Mouse (Mus musculus): ENCODE measurements at regions not wholly inside any gene's neighbourhood (a gene's known extent, or its start where the extent isn't known, plus 50 kb on each side); places are given as distances from the start of the nearest gene placed in this dataset.

GRCm38 (mm10) chr3:81367918-81368317, 331.7 kb downstream of the Pdgfc start:
- WGBS, result 94% methylated on average over 2 of the region's 2 CpGs
- no peaks in the 10 kb centered on the region for H3K36me3 ChIP-seq (ENCODE audit: control insufficient read depth, insufficient read depth, low read length)
- DNase-seq (ENCODE audit: low spot score), result no peak
- ATAC-seq (ENCODE audit: insufficient read depth, low FRiP score, low TSS enrichment), result no peak
- H3K27me3 ChIP-seq (ENCODE audit: control insufficient read depth, insufficient read depth, low read length), result no peaks in the 10 kb centered on the region
- no peak overlapping the region for H3K4me3 ChIP-seq (ENCODE audit: low read depth, low read length)
- H3K27ac ChIP-seq (ENCODE audit: low read depth, low read length), result no peak overlapping the region
- H3K4me1 ChIP-seq (ENCODE audit: control insufficient read depth, insufficient read depth, low read length), result no peaks in the 10 kb centered on the region
- H3K4me2 ChIP-seq (ENCODE audit: low read depth), result no peak overlapping the region
- no peak overlapping the region for H3K9ac ChIP-seq (ENCODE audit: low read length)
- no peaks in the 10 kb centered on the region for H3K9me3 ChIP-seq (ENCODE audit: control insufficient read depth, low read length)

DNA sequence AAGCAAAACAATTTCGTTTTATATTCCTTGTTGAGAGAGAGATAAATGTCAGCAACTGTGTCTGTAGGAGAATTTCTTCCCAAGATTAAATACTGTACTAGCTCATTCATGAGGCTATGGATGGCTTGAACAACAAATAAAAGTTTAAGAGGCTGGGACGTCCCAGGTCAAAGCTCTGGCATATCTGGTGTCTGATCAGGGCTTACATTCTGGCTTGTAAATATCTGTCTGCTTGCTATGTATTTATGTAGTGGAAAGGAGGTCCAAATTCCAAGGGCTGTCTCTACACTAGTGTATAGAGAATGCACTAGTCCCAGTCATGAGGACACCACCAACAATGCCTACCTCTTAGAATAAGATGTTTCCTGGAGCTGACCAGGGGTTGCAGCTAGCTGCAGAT, 332.4 kb downstream of the Pdgfc start:
- no peak overlapping the region for H3K9ac ChIP-seq (ENCODE audit: low read length)
- no peak overlapping the region for H3K4me2 ChIP-seq (ENCODE audit: low read depth)
- DNase-seq (ENCODE audit: low spot score) (no peak), ATAC-seq (ENCODE audit: insufficient read depth, low FRiP score, low TSS enrichment) (no peak)
- no peaks in the 10 kb centered on the region for H3K9me3 ChIP-seq (ENCODE audit: control insufficient read depth, low read length)
- H3K4me3 ChIP-seq (ENCODE audit: low read depth, low read length), result no peak overlapping the region
- no peaks in the 10 kb centered on the region for H3K27me3 ChIP-seq (ENCODE audit: control insufficient read depth, insufficient read depth, low read length)
- no peaks in the 10 kb centered on the region for H3K36me3 ChIP-seq (ENCODE audit: control insufficient read depth, insufficient read depth, low read length)
- 80% methylated on average over 2 of the region's 2 CpGs for WGBS
- H3K4me1 ChIP-seq (ENCODE audit: control insufficient read depth, insufficient read depth, low read length), result no peaks in the 10 kb centered on the region
- no peak overlapping the region for H3K27ac ChIP-seq (ENCODE audit: low read depth, low read length)

DNA sequence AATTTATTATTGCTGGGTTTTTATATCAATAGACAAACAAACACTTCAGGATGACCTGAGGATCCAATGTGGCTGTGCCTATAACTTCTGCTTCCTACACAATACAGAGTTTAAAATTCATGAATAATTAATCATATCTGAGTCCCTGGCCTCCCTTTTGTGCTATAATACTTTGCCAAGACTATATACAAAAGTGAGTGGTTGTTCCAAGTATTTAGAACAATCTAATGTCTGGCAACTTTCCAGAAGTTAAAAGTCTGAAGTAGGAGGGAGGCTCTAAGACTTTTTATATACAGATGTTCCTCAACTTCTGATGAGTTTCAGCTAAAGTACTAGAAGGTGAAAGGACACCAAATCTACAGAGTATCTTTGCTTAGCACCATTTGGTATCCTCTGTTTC, 333.5 kb downstream of the Pdgfc start:
- Histone ChIP-seq H3K4me3 (ENCODE audit: low read depth, low read length) (no peak overlapping the region), H3K9ac (ENCODE audit: low read length) (no peak overlapping the region), H3K36me3 (ENCODE audit: control insufficient read depth, insufficient read depth, low read length) (no peaks in the 10 kb centered on the region), H3K27me3 (ENCODE audit: control insufficient read depth, insufficient read depth, low read length) (no peaks in the 10 kb centered on the region), H3K9me3 (ENCODE audit: control insufficient read depth, low read length) (no peaks in the 10 kb centered on the region), H3K4me2 (ENCODE audit: low read depth) (no peak overlapping the region), H3K4me1 (ENCODE audit: control insufficient read depth, insufficient read depth, low read length) (no peaks in the 10 kb centered on the region), H3K27ac (ENCODE audit: low read depth, low read length) (no peak overlapping the region)
- DNase-seq (ENCODE audit: low spot score) (no peak), ATAC-seq (ENCODE audit: insufficient read depth, low FRiP score, low TSS enrichment) (no peak)

DNA sequence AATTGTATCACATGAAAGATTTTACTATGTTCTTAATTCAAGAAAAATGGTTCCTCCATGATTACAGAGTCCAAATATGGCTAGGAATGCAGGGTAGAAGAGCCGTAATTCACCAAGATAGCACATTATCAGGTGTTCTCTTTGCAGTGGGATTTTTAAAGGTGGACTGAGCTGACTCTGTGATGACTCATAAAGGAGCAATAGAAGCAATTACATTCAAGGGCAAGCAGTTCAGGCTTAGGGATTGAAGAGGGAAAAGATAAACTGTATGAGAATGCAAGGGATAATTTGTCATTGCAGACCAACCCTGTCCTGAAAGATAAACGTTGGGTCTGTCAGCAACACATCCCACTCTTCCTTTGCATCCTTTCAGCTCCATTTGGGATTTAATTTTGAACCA, 339.8 kb downstream of the Pdgfc start:
- WGBS, result 67% methylated on average over 2 of the region's 2 CpGs
- no peak for DNase-seq (ENCODE audit: low spot score)

GRCm38 (mm10) chr3:81377466-81377865, 341.2 kb downstream of the Pdgfc start:
- Histone ChIP-seq H3K27me3 (ENCODE audit: control insufficient read depth, insufficient read depth, low read length) (no peaks in the 10 kb centered on the region), H3K36me3 (ENCODE audit: control insufficient read depth, insufficient read depth, low read length) (no peaks in the 10 kb centered on the region), H3K9ac (ENCODE audit: low read length) (no peak overlapping the region), H3K4me3 (ENCODE audit: low read depth, low read length) (no peak overlapping the region), H3K27ac (ENCODE audit: low read depth, low read length) (no peak overlapping the region), H3K4me2 (ENCODE audit: low read depth) (no peak overlapping the region), H3K4me1 (ENCODE audit: control insufficient read depth, insufficient read depth, low read length) (no peaks in the 10 kb centered on the region), H3K9me3 (ENCODE audit: control insufficient read depth, low read length) (no peaks in the 10 kb centered on the region)
- no peak for ATAC-seq (ENCODE audit: insufficient read depth, low FRiP score, low TSS enrichment)
- 40% methylated on average over 3 of the region's 3 CpGs for WGBS
- no peak for DNase-seq (ENCODE audit: low spot score)

More for the DNA sequence above, 339.8 kb downstream of the Pdgfc start:
- Histone ChIP-seq H3K9me3 (ENCODE audit: control insufficient read depth, low read length) (no peaks in the 10 kb centered on the region), H3K27ac (ENCODE audit: low read depth, low read length) (no peak overlapping the region), H3K36me3 (ENCODE audit: control insufficient read depth, insufficient read depth, low read length) (no peaks in the 10 kb centered on the region), H3K9ac (ENCODE audit: low read length) (no peak overlapping the region), H3K4me3 (ENCODE audit: low read depth, low read length) (no peak overlapping the region), H3K4me1 (ENCODE audit: control insufficient read depth, insufficient read depth, low read length) (no peaks in the 10 kb centered on the region), H3K4me2 (ENCODE audit: low read depth) (no peak overlapping the region), H3K27me3 (ENCODE audit: control insufficient read depth, insufficient read depth, low read length) (no peaks in the 10 kb centered on the region)
- no peak for ATAC-seq (ENCODE audit: insufficient read depth, low FRiP score, low TSS enrichment)

GRCm38 (mm10) chr3:81379362-81379761, 343.1 kb downstream of the Pdgfc start:
- H3K9me3 ChIP-seq (ENCODE audit: control insufficient read depth, low read length), result no peaks in the 10 kb centered on the region
- no peak overlapping the region for H3K4me2 ChIP-seq (ENCODE audit: low read depth)
- H3K9ac ChIP-seq (ENCODE audit: low read length), result no peak overlapping the region
- H3K27ac ChIP-seq (ENCODE audit: low read depth, low read length), result no peak overlapping the region
- 38% methylated on average over 1 of the region's 1 CpGs for WGBS
- DNase-seq (ENCODE audit: low spot score) (no peak), ATAC-seq (ENCODE audit: insufficient read depth, low FRiP score, low TSS enrichment) (no peak)
- no peaks in the 10 kb centered on the region for H3K27me3 ChIP-seq (ENCODE audit: control insufficient read depth, insufficient read depth, low read length)
- H3K4me1 ChIP-seq (ENCODE audit: control insufficient read depth, insufficient read depth, low read length), result no peaks in the 10 kb centered on the region
- H3K36me3 ChIP-seq (ENCODE audit: control insufficient read depth, insufficient read depth, low read length), result no peaks in the 10 kb centered on the region
- H3K4me3 ChIP-seq (ENCODE audit: low read depth, low read length), result no peak overlapping the region

DNA sequence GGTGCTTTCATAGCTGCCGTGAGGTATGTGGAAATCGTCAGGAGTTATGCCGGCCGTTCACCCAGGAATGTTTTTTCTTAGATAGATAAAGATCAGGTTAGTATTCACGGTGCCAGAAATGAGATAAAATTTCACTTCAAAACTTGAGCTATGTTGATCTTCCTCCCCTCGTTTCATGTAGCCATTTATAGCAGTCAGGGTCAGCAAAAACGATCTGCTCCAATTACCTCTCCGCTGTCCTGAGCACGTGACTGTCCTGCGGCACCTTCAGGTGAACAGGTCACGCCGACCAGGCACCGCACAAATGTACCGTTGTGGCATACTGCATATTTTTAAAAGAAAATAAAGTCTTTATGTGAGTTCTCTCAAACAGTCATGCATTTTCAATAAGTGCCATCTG, 350.7 kb downstream of the Pdgfc start:
- WGBS, result 75% methylated on average over 14 of the region's 14 CpGs
- no peak overlapping the region for H3K4me3 ChIP-seq (ENCODE audit: low read depth, low read length)
- ATAC-seq (ENCODE audit: insufficient read depth, low FRiP score, low TSS enrichment) (no peak), DNase-seq (ENCODE audit: low spot score) (no peak)
- H3K4me2 ChIP-seq (ENCODE audit: low read depth), result no peak overlapping the region
- H3K4me1 ChIP-seq (ENCODE audit: control insufficient read depth, insufficient read depth, low read length), result no peaks in the 10 kb centered on the region
- H3K36me3 ChIP-seq (ENCODE audit: control insufficient read depth, insufficient read depth, low read length), result no peaks in the 10 kb centered on the region
- H3K27me3 ChIP-seq (ENCODE audit: control insufficient read depth, insufficient read depth, low read length), result no peaks in the 10 kb centered on the region
- H3K9ac ChIP-seq (ENCODE audit: low read length), result no peak overlapping the region
- H3K27ac ChIP-seq (ENCODE audit: low read depth, low read length), result no peak overlapping the region
- H3K9me3 ChIP-seq (ENCODE audit: control insufficient read depth, low read length), result no peaks in the 10 kb centered on the region

- WGBS, result 73% methylated on average over 4 of the region's 4 CpGs
- Histone ChIP-seq H3K9ac (ENCODE audit: low read length) (no peak overlapping the region), H3K4me2 (ENCODE audit: low read depth) (no peak overlapping the region), H3K36me3 (ENCODE audit: control insufficient read depth, insufficient read depth, low read length) (no peaks in the 10 kb centered on the region), H3K4me3 (ENCODE audit: low read depth, low read length) (no peak overlapping the region), H3K4me1 (ENCODE audit: control insufficient read depth, insufficient read depth, low read length) (no peaks in the 10 kb centered on the region), H3K9me3 (ENCODE audit: control insufficient read depth, low read length) (no peaks in the 10 kb centered on the region), H3K27me3 (ENCODE audit: control insufficient read depth, insufficient read depth, low read length) (no peaks in the 10 kb centered on the region), H3K27ac (ENCODE audit: low read depth, low read length) (no peak overlapping the region)
- ATAC-seq (ENCODE audit: insufficient read depth, low FRiP score, low TSS enrichment) (no peak), DNase-seq (ENCODE audit: low spot score) (no peak)
Observed at GRCm38 (mm10) chr3:81387634-81388033, 351.4 kb downstream of the Pdgfc start.

DNA sequence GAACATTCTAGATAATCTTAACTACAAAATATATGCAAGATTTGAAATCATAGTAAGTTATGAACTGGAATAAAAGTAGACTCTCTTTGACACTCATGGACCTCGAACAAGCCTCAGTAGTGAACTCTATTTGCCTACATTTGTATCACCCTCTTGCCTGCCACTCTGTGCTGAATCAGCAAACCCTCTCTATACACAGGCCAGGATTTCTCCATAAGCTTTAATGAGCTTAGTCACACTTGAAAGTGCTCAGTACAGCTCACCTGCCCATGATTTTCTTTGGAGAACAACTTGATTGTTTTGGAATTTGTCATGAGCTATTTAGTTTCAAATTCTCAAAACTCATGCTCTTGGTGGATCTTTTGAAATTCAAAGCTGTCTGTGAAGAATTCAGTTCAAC, 361.0 kb downstream of the Pdgfc start:
- H3K9me3 ChIP-seq (ENCODE audit: control insufficient read depth, low read length), result no peaks in the 10 kb centered on the region
- no peak overlapping the region for H3K9ac ChIP-seq (ENCODE audit: low read length)
- H3K4me2 ChIP-seq (ENCODE audit: low read depth), result no peak overlapping the region
- H3K4me3 ChIP-seq (ENCODE audit: low read depth, low read length), result no peak overlapping the region
- no peaks in the 10 kb centered on the region for H3K27me3 ChIP-seq (ENCODE audit: control insufficient read depth, insufficient read depth, low read length)
- 86% methylated on average over 1 of the region's 1 CpGs for WGBS
- ATAC-seq (ENCODE audit: insufficient read depth, low FRiP score, low TSS enrichment), result no peak
- DNase-seq (ENCODE audit: low spot score), result no peak
- no peak overlapping the region for H3K27ac ChIP-seq (ENCODE audit: low read depth, low read length)
- no peaks in the 10 kb centered on the region for H3K4me1 ChIP-seq (ENCODE audit: control insufficient read depth, insufficient read depth, low read length)
- no peaks in the 10 kb centered on the region for H3K36me3 ChIP-seq (ENCODE audit: control insufficient read depth, insufficient read depth, low read length)
